Mouse (Mus musculus): ENCODE data around the gene Abcb9.

GRCm38 (mm10) chr5:124013747-124014146 lies 81.9 kb downstream of the Abcb9 start:
- TF ChIP-seq CTCF (IDR thresholded peaks at IDR 0.05; ENCODE audit: low read depth, low read length) (no peak), POLR2A (IDR thresholded peaks at IDR 0.05; ENCODE audit: borderline replicate concordance, low read depth, low read length) (no peak)

Measured in bone marrow macrophage, adult 2 months (primary cell).